Mouse (Mus musculus) lung, adult 2 months (tissue): ENCODE data around the gene Bmpr1a.

Source experiments
- CTCF ChIP-seq: fragments of 200-500 bp; IDR thresholded peaks from 2 replicates; pipeline ENCODE4 v1.5.1; 2011; ENCODE audit warnings: mild to moderate bottlenecking, low read length, control low read depth; ENCODE audit not compliant: insufficient read depth
- POLR2A ChIP-seq: fragments of 200-500 bp; IDR thresholded peaks from 2 replicates; pipeline ENCODE4 v1.6.1; 2011; ENCODE audit warnings: low read depth, mild to moderate bottlenecking, control low read depth, low read length, borderline replicate concordance; ENCODE audit errors: extremely low read depth

- no peak for TF ChIP-seq POLR2A
- no peak for TF ChIP-seq CTCF
These were observed 138.0 kb downstream of the Bmpr1a start for GRCm38 (mm10) chr14:34365147-34365507.
